In genomic region chr14:76415781-76416301, GRCm38 (mm10) we compare ENCODE assay signal across 8 mouse cellular contexts. TPM values are rescaled to one million over a fixed set of nuclear protein-coding genes. Genes with fewer than 3 reads are reported as not detected.
DNase-seq lines count a peak whose midpoint lies in the region; ATAC-seq and TF ChIP-seq lines count a peak whose summit lies in the region.

No protein-coding gene starts in this region.

- no peak for TF ChIP-seq EP300 in ES-Bruce4 (IDR thresholded peaks at IDR 0.05; ENCODE audit: insufficient read depth, low read depth, low read length)

- peak overlapping the region; percentile 89 for H3K4me2 ChIP-seq in forebrain, embryonic 12.5 days
- H3K4me2 ChIP-seq in lung, embryonic 15.5 days: peak overlapping the region; percentile 89

- peak overlapping the region; percentile 100 for H3K9ac ChIP-seq in ES-Bruce4 (ENCODE audit: low read depth, poor library complexity, severe bottlenecking)
- peak overlapping the region; percentile 100 for H3K9ac ChIP-seq in forebrain, embryonic 12.5 days
- peak overlapping the region; percentile 80 for H3K9ac ChIP-seq in lung, embryonic 15.5 days

- H3K9me3 ChIP-seq in ES-Bruce4 (replicated peaks; ENCODE audit: control insufficient read depth, insufficient read depth, low read length, poor library complexity, severe bottlenecking): no peaks in the 10 kb centered on the region
- no peaks in the 10 kb centered on the region for H3K9me3 ChIP-seq in forebrain, embryonic 12.5 days
- H3K9me3 ChIP-seq in lung, embryonic 15.5 days: no peaks in the 10 kb centered on the region

- H3K36me3 ChIP-seq in ES-Bruce4 (ENCODE audit: control insufficient read depth, insufficient read depth, low read length, poor library complexity, severe bottlenecking): peaks cover 15% of the 10 kb centered on the region
- peaks cover 32% of the 10 kb centered on the region for H3K36me3 ChIP-seq in forebrain, embryonic 12.5 days (replicated peaks)
- peaks cover 13% of the 10 kb centered on the region for H3K36me3 ChIP-seq in lung, embryonic 15.5 days

- peaks cover 2% of the 10 kb centered on the region for H3K4me1 ChIP-seq in ES-Bruce4 (ENCODE audit: control insufficient read depth, insufficient read depth, low read length)
- peaks cover 50% of the 10 kb centered on the region for H3K4me1 ChIP-seq in forebrain, embryonic 12.5 days
- peaks cover 47% of the 10 kb centered on the region for H3K4me1 ChIP-seq in lung, embryonic 15.5 days

- H3K27me3 ChIP-seq in ES-Bruce4 (ENCODE audit: control insufficient read depth, insufficient read depth, low read length, poor library complexity, severe bottlenecking): no peaks in the 10 kb centered on the region
- no peaks in the 10 kb centered on the region for H3K27me3 ChIP-seq in forebrain, embryonic 12.5 days
- H3K27me3 ChIP-seq in lung, embryonic 15.5 days: no peaks in the 10 kb centered on the region

- DNase-seq in brain, adult 2 months (ENCODE audit: low read depth, low spot score): peak; percentile 84
- peak; percentile 11 for DNase-seq in heart, postnatal 25 days (ENCODE audit: low spot score)
- DNase-seq in layer of hippocampus, adult 8-10 months (ENCODE audit: low spot score in 2 of 2): peak; percentile 41 to 51
- DNase-seq in ovary, postnatal 14 days (ENCODE audit: low spot score): peak; percentile 26
- peak; percentile 34 for DNase-seq in urinary bladder, adult 2 months (ENCODE audit: low spot score)

- TF ChIP-seq POLR2A in ES-Bruce4 (IDR thresholded peaks at IDR 0.05; ENCODE audit: insufficient read depth, low read length): no peak

- 0% methylated on average over 34 of the region's 38 CpGs for WGBS in forebrain, embryonic 12.5 days
- WGBS in lung, embryonic 15.5 days: under 1% methylated on average over 32 of the region's 38 CpGs

- no peak for TF ChIP-seq CTCF in ES-Bruce4 (IDR thresholded peaks at IDR 0.05; ENCODE audit: low read depth, low read length)

- intact Hi-C loops in heart, postnatal 25 days (cut with DNase I): loop anchor here (5.0 kb wide), 1 partner anchor 51 kb away; no protein-coding TSS in a partner anchor

- H3K4me3 ChIP-seq in ES-Bruce4 (ENCODE audit: low read depth, low read length): peak overlapping the region; percentile 58
- peak overlapping the region; percentile 99 for H3K4me3 ChIP-seq in forebrain, embryonic 12.5 days (replicated peaks)
- H3K4me3 ChIP-seq in lung, embryonic 15.5 days: peak overlapping the region; percentile 94

- peak; percentile 2 for ATAC-seq in forebrain, embryonic 12.5 days (ENCODE audit: low FRiP score)
- ATAC-seq in lung, embryonic 15.5 days (ENCODE audit: borderline replicate concordance, extremely low read depth, low FRiP score, low TSS enrichment): peak; percentile 1; the same call in 1 of the 2 replicates

- no peak overlapping the region for H3K27ac ChIP-seq in ES-Bruce4 (ENCODE audit: insufficient read depth, low read length)
- peak overlapping the region; percentile 100 for H3K27ac ChIP-seq in forebrain, embryonic 12.5 days
- peak overlapping the region; percentile 99 for H3K27ac ChIP-seq in lung, embryonic 15.5 days

RNA-seq across cellular contexts. Expression of gene Tsc22d1, which starts 1.1 kb away (rescaled TPM):
- polyA plus RNA-seq in ES-Bruce4 (2011; ENCODE audit: insufficient read depth, insufficient read length, low read depth, missing spikeins): 258 and 261 TPM in 2 replicates
- polyA plus RNA-seq in forebrain, embryonic 12.5 days (2016; fragmentation: Nextera tagmentation; extraction: Ambion mirVana): 381 and 460 TPM in 2 replicates
- total RNA-seq in heart, postnatal 25 days (2021): 100 to 1,000 TPM; 442 to 477 TPM
- 100 to 1,000 TPM; 443 to 537 (median 496) TPM for total RNA-seq in layer of hippocampus, adult 8-10 months (2022)
- 625 and 654 TPM in 2 replicates for polyA plus RNA-seq in lung, embryonic 15.5 days (2015; fragmentation: Nextera tagmentation; extraction: Ambion mirVana)
- polyA plus RNA-seq in urinary bladder, adult 2 months (2012; rRNA removed): 266 and 302 TPM in 2 replicates

Comparison
In these comparisons a context has a peak if more than half of its experiments do, and no peak if none do; other contexts are left out.
1. DNase-seq: peak in every context shown above with its lines; median percentile 84 in brain, adult 2 months; 46 in layer of hippocampus, adult 8-10 months; 34 in urinary bladder, adult 2 months; 26 in ovary, postnatal 14 days; 11 in heart, postnatal 25 days.